Mouse (Mus musculus) E14TG2a.4 (cell line): ENCODE measurements around the gene Wsb2.

Experiments used
- CTCF ChIP-seq: conservative IDR thresholded peaks from 2 replicates; pipeline ENCODE4 v1.5.1; 2014; ENCODE audit warnings: low read length
- POU5F1 ChIP-seq: IDR thresholded peaks from 2 replicates; pipeline ENCODE4 v1.6.1; 2014; ENCODE audit warnings: low read length, borderline replicate concordance

DNA sequence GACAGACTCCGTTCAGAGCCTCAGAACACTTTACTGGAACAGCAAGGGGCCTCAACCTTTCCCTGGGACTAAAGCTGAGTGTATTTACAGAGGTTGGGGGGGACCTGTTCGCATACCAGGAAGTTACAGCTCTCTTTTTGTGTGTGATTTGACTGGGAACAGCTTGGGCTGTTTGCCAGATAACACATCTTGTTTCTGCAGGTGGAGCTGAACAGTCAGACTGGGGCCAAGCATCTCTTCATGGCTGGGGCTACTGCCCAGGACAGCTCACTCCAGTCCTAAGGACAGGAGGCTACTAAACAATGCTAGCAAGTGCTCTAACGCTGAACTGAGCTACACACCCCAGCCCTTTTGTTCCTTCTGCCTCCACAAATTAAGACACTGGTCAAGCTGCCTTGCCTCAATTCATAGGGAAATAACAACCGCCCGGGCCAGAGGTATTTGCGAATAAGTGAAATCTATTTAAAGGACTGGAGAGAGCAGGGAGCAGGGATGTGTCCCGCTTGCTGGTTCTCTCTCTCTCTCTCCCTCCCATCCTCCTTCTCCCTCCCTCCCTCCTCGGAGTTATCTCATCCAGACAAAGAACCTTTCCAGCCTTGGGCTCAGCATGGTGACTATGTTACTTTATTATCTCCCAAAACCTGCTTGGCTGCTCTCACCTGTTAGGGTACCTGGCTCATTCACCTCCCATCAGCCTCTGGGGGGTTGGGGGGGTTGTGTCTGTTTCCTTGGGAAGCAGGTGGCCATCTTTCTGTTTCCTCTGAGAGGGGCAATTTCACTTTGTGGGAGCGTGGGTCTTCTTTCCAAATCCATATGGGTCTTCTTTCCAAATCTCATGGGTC lies 42.3 kb upstream of the Wsb2 start:
- TF ChIP-seq CTCF (no peak), POU5F1 (no peak)
